Mouse (Mus musculus) right cerebral cortex, postnatal 10 days (tissue): ENCODE results near the gene Apobec1.
A peak's percentile ranks its signal among the peaks of the same experiment; 100 is the strongest.
"Not testable (repeated sequence)": the region's sequence is repeated elsewhere in the genome, so short reads cannot be mapped to it uniquely, and the experiment has no call there.

Experiments used
- DNase-seq, 2 experiments: peaks; one replicate each; pipeline ENCODE4 v3.0.0; 2021; ENCODE audit warnings: low spot score in 2 of 2

The Apobec1 gene

DNA sequence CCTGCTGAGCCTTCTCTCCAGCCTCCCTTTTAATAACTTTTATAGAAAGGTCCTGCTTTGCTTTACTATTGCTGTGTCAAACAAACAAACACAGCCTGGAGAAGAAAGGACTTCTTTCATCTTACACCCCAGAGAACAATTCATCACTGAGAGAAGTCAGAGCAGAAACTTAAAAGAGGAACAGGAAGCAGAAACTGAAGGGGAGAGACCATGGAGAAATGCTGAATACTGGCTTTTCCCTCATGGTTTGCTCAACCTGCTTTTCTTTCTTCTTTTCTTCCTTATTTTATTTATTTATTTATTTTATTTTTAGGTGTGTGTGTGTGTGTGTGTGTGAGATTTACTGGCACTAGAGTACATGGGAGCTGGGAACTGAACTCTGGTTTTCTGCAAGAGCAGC is 2.0 kb upstream of the Apobec1 start:
- no peak for DNase-seq

DNA sequence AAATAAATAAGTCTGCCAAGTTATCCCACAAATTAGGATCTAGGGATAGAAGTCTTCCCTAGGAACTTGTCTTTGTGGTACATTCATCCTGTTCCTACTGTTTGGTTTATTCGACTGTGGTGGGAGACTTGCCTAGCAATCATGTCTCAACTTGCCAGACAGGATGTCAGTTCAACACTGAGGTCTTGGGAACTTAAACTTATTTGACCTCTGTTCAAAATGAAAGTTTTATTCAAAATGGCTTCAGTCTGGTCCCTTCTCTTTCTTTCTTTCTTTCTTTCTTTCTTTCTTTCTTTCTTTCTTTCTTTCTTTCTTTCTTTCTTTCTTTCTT is 713 bp upstream of the Apobec1 start:
- no peak for DNase-seq

DNA sequence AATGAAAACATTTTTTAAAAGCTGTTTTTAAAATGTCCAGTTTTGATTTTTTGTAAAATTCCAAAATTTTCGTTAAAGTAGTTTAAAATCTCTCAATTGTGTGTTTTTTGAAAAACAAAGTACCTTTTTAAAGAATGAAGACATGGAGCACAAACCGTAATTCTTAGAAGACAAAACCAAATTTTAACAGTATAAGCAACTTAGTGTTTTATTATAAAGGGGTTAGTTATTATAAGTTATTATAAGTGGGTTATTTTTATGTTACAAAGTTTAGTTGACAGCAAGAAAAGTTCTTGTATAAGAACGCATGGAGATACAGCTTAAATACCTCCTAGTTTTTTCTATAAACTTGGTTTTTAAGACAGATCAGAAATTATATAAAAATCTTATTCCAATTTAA is 629 bp downstream of the Apobec1 start:
- DNase-seq = no peak

DNA sequence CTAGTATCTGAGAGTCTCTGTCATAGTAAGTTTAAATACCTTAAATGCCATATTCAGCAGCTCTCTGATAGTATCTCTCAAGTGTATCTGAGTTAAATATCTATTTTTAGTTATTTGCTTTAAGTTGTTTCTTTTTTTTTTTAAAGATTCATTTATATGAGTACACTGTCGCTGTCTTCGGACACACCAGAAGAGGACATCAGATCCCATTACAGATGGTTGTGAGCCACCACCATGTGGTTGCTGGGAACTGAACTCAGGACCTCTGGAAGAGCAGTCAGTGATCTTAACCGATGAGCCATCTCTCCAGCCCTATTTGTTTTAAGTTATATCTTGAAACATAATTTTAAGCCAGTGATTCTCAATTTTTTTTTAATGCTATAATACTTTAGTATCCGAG is 1.2 kb downstream of the Apobec1 start:
- DNase-seq = no peak

DNA sequence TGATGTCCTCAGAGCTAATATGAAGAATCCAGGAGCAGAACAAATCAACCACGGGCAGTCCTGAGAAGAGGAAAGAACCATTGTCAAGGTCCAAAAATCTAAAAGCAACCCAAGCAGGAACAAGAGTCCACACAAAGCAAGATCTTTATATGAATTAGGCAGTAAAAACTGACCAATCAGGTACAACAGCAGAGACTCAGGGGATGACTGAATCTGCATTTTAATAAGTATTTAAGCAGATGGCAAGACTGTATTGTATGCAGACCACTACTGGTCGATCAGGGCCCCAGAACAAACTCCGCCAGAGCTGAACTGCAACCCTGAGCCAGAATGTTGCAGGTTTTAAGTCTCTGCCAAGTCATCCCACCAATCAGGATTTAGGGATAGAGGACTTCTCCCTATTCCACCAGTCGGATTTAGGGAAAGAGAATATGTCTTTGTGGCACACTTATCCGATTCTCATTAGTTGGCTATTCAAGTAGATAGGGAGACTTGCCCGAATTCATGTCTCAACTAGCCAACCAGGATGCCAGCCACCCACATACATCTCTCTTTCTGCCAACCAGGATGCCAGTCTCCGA is 2.1 kb downstream of the Apobec1 start:
- no peak for DNase-seq

DNA sequence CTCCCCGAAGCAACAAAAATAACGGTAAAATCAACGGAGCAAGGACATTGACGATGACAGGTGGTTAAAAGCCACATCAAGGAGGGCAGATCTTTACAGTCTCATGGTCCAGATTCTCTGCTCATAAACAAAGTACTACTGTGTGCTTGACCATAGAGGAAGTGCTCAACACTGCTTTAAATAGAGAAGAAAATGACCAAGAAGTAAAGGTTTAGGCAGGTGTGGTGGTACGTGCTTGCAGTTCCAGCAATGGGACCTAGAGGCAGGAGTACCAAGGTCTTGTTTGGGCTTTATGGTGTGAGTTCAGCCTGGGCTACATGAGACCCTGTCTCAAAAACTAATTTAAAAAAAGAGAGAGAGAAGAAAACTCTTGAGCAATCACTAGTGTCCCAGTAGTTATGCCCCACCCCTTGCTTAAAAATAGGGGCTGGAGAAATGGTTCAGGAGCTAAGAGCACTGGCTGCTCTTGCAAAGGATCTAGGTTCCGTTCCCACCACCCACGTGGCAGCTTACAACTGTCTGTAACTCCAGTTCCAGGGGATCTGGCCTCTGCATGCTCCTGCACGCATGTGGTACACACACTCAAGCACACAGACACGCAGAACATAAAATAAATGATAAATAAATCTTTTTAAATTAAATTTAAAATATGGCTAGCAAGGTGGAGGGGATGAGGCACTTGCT is 3.0 kb downstream of the Apobec1 start:
- DNase-seq = no peak

DNA sequence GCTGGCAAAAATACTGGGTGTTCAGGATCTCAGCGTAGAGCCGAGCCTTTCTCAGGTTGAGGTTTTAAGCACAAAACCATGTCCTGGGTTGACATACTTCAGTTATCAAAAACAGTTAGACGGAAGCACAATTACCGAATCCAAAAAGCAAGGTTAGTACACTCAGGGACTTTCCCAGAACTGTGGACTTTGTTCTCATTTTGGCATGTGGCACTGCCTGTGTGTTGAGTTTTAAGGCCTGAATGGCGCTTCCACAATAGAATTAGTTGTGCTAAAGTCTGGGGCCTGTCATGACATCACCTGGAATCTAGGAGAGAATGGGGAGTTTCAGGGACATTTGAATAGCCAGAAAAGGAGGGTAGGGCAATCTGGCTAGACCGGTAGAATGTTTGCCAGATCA is 3.8 kb downstream of the Apobec1 start:
- DNase-seq = no peak

DNA sequence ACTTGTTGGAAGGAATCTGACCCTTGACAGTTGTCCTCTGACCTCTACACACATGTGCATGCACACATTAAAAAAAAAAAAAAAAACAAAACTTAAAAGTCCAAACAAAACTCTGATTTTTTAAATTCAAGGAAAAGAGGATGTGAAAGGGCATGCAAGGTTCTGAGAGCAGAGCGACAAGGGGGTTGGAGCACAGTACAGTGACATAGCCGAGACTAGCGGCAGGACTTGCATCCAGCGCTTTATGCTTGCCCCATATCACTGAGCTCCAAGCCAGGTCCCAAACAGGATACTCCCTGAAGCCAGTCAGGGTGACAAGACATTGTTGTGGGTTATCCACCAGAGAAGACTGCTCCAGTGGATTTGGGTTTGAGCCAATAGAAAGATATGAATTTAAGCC is 4.2 kb downstream of the Apobec1 start:
- DNase-seq = no peak

DNA sequence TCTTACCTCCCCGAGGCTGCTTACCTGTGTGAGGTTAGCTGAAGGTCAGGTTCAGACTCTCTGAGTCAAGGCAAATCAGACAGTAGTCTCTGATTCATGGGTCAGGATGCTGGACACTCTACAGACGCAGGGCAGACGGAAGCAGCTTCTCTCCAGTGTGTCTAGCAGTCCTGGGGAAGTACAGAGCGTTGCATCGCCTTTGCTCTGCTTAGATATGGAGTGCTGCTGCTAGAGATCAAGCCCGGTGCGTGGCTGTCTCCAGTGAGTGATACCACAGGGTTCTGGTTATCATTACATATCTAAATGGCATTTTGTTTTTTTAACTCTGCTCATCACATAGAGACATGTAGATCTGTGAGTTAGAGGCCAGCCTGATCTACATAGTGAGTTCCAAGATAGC is 5.6 kb downstream of the Apobec1 start:
- no peak for DNase-seq

DNA sequence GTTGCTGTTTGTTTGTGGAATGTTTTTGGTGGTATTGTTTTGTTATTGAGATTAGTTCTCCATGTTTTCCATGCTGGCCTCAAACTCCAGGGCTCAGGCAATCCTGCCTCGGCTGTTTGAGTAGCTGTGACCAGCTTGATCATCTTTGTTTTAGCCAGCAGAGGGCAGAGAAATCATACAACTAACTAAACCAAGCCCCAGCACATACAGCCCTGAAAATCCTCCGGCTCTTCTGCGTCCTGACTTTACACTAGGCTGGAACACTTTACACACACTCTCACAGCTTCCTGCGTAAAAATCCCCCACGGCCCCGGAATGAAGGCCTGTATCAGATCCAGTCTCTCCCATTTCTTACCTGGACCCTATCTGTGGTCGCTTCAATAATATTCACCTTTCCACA is 6.6 kb downstream of the Apobec1 start:
- peak; percentile 46 to 54 for DNase-seq

DNA sequence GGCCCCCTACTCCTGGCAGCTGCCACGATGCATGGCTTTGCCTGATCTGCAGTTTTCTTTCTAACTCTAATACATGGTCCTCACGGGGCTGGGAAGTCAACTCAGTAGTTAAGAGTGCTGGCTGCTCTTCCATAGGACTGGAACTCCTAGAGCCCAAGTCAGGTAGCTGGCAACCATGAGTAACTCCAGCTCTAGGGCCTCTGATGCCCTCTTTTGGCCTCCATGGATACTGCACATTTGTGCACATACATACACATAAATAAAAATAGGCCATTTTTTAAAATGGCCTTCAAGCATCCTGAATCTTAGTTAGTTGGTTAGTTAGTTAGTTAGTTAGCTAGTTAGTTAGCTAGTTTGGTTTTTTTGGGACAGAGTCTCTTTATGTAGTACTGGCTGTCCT is 9.3 kb downstream of the Apobec1 start:
- DNase-seq = no peak

DNA sequence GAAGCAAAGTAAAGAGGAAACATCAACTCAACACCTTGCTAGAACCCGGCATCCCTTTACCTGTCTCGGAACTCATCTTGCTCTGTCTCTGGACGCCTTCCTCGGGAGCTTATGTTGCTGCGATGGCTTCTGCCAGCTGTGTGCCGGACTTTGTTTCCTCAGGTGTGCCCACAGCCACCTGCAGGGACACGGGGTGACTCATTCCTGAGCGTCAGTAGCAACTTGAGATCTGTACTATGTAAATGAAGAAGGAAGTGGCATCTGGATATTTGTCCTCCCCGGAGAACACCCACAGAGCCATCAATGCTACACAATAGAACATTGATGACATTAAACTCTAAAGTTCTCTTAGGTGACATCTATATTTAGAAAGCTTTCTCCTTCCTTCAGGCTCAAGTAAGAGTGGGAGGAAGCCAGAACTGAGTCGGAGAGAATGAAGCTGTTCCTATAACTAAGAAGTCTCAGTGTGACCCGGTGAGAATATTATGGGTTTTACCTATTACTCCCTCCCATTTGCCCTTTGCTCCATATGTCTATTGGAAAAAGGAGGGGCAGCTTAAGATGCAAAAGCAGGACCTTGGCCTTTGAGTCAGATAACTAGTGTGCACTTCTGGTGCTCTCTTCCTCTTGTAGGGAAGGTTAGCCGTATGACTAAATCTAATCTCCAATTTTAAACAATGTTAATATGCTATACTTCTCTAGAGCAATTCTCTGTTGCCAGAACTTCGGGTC is 11.1 kb downstream of the Apobec1 start:
- no peak for DNase-seq

DNA sequence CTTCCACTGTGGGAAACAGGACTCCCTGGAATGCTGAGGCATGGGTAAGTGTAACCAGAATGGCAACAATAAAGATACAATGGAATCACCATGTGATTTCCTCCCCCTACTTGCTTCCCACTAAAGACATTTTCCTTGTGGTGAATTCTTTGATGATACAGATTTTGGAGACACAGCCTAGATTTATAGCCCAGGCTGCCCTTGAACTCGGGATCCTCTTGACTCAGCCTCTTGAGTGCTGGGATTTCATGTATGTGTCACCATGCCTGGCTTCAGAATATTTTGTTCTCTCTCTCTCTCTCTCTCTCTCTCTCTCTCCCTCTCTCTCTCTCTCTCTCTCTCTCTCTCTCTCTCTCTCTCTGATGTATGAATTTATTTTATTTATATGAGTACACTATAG is 23.2 kb downstream of the Apobec1 start:
- no peak for DNase-seq

DNA sequence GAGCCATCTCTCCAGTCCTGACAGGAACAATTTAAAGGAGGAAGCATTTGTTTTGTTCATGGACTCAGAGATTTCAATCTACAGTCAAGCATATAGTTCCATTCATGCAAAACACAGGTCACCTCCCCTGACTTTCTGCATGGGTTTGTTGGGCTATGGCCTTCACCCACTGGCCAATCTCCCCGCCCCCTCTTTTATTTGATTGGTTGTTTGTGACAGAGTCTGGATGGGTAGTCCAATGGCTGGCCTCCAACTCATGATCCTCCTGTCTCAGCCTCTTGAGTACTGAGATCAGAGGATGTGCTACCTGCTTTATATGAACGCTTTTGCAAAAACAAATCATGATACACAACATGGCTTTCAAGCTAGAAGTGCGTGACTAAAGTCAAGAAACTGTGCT is 25.2 kb downstream of the Apobec1 start:
- DNase-seq = no peak

DNA sequence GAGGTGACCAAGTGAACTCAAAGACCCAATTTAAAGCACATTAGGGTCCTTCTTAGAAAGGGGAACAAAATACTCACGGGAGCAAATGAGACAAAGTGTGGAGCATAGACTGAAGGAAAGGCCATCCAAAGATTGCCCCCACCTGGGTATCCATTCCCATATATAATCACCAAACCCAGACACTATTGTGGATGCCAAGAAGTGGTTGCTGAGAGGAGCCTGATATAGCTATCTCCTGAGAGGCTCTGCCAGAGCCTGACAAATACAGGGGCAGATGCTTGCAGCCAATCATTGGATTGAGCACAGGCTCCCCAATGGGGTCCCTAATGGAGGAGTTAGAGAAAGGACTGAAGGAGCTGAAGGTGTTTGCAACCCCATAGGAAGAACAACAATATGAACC is 27.2 kb downstream of the Apobec1 start:
- not testable (repeated sequence) for DNase-seq

DNA sequence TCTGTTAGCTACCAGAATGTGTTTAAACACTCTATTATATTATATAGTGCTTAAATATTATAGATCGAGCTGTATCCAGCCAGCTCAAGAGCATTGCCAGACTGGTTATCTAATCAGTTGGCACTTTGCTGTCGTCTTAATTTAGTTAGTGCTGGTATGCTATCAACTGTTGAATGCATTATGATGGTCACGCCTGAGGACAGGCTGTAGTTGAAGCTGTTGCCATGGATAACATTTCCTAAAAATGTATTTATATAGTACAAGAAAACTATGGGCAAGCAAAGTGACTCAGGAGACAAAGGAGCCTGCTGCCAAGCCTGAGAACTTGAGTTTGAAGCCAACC is 30.7 kb downstream of the Apobec1 start:
- DNase-seq = no peak

DNA sequence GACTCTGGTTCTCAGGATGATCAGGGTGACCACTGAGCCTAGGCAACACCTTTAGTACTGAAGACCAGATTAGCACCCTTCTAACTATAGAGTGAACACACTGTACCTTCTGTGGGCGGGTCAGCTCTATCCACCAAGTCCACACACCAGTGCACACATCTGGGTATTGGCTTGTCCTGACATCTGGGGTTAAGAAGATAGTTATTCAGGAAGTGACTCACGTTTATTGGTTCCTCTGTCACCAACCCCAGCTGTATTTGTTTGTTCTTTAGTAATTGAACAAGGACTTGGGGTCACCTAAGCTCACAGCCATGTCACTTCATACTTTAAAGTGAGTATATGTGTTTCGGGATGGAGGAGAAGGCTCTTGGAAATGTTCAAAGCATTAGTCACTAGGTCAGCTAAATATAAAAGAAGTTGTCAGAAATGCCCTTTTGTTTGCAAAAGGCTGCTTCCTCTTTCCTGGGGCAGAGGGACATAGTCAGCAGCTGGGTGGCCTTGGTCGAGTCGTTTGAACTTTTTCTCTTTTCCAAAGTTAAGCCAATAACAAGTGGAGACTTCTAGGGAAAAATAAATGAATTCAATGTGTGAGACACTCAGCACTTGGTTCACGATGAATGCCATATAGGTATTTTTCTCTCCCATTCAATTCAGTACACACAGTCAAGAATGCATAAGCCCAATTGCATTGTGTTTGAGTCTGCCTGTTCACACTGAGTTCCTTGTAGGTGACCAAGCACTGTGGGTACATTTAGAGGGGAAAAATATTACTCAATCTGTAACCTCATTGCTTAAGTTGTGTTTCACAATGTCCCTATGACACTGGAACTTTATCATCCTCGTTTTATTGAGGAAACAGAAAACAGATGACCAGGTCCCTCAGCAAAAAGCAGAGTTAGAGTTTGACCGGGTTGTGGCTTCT is 31.3 kb downstream of the Apobec1 start:
- DNase-seq = no peak

DNA sequence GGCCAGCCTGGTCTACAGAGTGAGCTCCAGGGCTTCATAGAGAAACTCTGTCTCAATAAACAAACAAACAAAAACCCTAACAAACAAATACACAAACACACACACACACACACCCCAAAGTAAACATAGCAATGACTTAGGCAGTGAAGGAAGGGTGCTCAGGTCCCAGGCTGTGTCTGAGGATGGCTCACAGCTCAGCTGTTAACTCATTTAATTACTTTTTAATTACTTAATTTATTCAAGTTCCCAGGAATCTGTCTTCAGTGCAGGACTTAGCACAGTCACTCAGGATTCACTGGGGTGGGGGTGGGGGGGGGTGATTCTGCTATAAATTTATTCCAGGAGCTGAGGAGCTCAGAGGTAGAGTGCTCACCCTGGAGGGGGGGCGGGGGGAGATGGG is 32.5 kb downstream of the Apobec1 start:
- no peak for DNase-seq

DNA sequence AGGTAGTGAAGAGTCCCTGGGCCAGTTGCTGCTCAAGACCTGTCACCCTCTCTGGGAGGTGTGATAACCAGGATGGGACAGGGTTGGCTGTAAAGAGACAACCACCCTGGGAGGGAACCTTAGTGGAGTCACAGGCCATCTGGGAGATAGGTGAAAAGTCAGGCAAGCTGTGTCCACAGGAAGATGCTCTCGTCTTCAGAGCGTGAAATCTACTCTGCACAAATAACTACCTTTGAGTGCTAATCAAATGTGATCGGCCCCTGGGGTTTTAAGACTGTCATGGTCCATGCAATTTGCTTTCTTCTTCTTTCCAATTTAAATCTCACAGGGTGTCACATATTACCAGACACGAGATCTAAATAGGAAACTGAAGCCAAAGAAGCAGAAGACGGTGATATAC is 33.1 kb downstream of the Apobec1 start:
- DNase-seq = no peak

DNA sequence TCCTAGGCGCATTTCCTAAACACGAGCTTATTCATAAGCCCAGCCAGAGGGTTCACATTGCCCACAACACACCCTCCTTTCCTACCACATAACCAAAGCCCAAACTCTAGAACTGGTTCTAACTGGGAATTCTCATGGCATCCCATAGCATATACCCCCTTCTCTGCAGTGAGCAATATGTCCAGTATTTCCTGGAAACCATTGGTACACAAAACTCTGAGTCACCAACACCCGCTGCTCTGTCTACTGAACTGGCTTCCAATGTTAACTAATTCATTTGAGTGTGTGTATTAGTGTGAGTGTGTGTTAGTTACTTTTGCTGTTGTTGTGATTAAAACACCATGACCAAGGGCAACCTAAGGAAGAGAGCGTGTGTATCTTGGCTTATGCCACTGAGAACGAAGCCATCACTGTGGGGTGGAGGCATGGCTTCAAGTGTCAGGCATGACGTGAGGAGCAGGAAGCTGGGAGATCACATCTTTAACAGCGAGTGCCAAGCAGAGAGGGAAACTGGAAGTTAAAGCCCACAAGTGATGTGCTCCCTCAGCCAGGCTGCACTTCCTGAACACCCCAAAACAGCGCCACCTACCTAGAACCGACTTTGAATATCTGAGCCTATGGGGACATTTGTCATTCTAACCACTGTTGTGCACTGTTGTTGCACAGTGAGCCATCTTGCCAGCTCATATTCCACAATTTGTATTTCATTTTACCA is 37.0 kb downstream of the Apobec1 start:
- no peak for DNase-seq

DNA sequence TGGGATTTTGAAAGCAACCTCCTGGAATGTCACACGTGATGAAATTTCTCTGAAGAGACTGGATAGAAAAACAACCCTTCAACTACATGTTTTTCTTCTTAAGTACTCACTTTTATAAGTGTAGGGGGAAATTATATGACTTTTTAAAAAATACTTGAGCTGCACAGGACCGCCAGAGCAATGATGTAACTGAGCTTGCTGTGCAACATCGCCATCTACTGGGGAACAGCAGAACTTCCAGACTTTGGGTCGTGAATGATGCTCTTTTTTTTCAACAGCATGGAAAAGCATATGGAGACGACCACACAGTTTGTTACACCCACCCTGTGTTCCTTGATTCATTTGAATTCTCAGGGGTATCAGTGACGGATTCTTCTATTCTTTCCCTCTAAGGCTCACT is 39.8 kb downstream of the Apobec1 start:
- peak; percentile 82 to 85 for DNase-seq

DNA sequence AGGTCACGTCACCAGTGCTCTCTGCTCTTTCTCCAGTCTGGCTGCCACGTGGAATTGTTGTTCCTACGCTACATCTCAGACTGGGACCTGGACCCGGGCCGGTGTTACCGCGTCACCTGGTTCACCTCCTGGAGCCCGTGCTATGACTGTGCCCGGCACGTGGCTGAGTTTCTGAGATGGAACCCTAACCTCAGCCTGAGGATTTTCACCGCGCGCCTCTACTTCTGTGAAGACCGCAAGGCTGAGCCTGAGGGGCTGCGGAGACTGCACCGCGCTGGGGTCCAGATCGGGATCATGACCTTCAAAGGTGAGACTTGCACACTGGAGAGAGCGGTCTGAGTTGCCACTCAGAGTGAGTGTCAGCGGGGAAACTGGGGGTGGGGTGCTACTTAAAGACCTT is 41.2 kb downstream of the Apobec1 start:
- DNase-seq = peak in 1 of 2 experiments; percentile 32
